Mouse (Mus musculus) lung, adult 2 months (tissue): ENCODE measurements around the gene Foxe1.

Experiments used
- CTCF ChIP-seq: fragments of 200-500 bp; IDR thresholded peaks from 2 replicates; pipeline ENCODE4 v1.5.1; 2011; ENCODE audit warnings: mild to moderate bottlenecking, low read length, control low read depth; ENCODE audit not compliant: insufficient read depth
- POLR2A ChIP-seq: fragments of 200-500 bp; IDR thresholded peaks from 2 replicates; pipeline ENCODE4 v1.6.1; 2011; ENCODE audit warnings: low read depth, mild to moderate bottlenecking, control low read depth, low read length, borderline replicate concordance; ENCODE audit errors: extremely low read depth

DNA sequence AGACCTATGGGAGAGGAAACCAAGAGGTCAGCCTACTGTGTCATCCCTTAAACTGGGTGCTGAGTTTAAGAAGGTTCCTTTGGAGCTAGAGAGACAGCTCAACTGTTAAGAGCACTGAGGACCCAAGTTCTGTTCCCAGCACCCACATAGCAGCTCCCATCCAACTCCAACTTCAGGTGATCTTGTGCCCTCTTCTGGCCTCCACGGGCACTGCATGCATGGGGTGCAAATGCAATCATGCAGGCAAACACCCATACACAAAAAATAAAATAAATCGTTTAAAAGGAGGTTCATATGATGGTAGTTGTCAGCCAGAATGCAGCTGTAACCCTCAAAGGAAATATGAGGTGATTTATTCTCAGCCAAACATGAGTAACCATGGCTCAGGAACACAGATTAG lies 21.0 kb downstream of the Foxe1 start:
- no peak for TF ChIP-seq CTCF
- TF ChIP-seq POLR2A, result no peak
